ENCODE assay signal across 28 mouse cellular contexts in the genomic region with DNA sequence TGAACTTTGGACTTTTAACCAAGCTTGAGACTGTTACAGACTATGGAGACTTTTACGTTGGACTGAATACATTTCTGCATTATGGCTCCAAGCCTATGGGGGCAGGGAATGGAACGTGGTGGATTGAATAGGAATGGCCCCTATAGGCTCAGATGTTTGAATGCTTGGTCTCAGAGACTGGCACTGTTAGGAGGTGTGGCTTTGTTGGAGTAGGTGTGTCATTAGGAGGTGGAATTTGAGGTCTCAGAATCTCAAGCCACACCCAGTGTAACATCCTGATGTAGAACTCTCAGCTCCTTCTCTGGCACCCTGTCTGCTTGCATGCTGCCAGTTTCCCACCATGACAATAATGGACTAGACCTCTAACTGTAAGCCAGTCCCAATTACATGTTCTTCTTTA. TPM values are rescaled to one million over a fixed set of nuclear protein-coding genes. Genes with fewer than 3 reads are reported as not detected.
"Had no signal": no experiment of that assay in that cellular context is flagged by ENCODE, and none has a peak within 500 bp of the region (broad histone marks: within the 10 kb centered on the region; RNA-seq: fewer than 3 reads in every experiment).

No protein-coding gene starts in this region.

- DNase-seq: lung, adult 18-20 months; lung, embryonic 14.5 days; lung, postnatal 10 days; lung, postnatal 4 days; midbrain, embryonic 14.5 days; retina, postnatal 1 day; right cerebral cortex, adult 18-20 months; right cerebral cortex, postnatal 25 days; right cerebral cortex, postnatal 4 days; spleen, adult 18-20 months; thymus, adult 18-20 months; thymus, postnatal 14 days; thymus, postnatal 36 days had no signal

- H3K9me3 ChIP-seq: midbrain, embryonic 10.5 days; midbrain, embryonic 12.5 days; neural tube, embryonic 13.5 days; neural tube, embryonic 15.5 days had no signal

- H3K9ac ChIP-seq: lung, embryonic 14.5 days; midbrain, embryonic 12.5 days; neural tube, embryonic 13.5 days; neural tube, embryonic 15.5 days had no signal

- H3K4me3 ChIP-seq: midbrain, embryonic 10.5 days; midbrain, embryonic 12.5 days; myocyte; neural tube, embryonic 13.5 days; neural tube, embryonic 15.5 days had no signal

- H3K27ac ChIP-seq: midbrain, embryonic 10.5 days; midbrain, embryonic 12.5 days; neural tube, embryonic 13.5 days; neural tube, embryonic 15.5 days had no signal

- H3K27me3 ChIP-seq: midbrain, embryonic 12.5 days; neural tube, embryonic 13.5 days; neural tube, embryonic 15.5 days had no signal

- H3K36me3 ChIP-seq: midbrain, embryonic 12.5 days; neural tube, embryonic 13.5 days had no signal

RNA-seq across cellular contexts. Expression of a gene that starts 20.9 kb away (rescaled TPM):
- total RNA-seq: megakaryocyte, adult 5-6 weeks; megakaryocyte-erythroid progenitor cell, adult 5-6 weeks had no signal
- polyA plus RNA-seq: lung, embryonic 14.5 days; lung, embryonic 16.5 days; midbrain, embryonic 10.5 days; midbrain, embryonic 12.5 days; midbrain, embryonic 14.5 days; midbrain, embryonic 16.5 days; myocyte; neural tube, embryonic 11.5 days; neural tube, embryonic 13.5 days; neural tube, embryonic 15.5 days; small intestine, adult 2 months; stomach, embryonic 14.5 days; stomach, embryonic 16.5 days; thymus, postnatal 0 days; urinary bladder, adult 2 months had no signal
